Mouse (Mus musculus) gonadal fat pad, adult 2 months (tissue): ENCODE data around the gene Fam129a. TPM values are rescaled to one million over a fixed set of nuclear protein-coding genes. Genes with fewer than 3 reads are reported as not detected.

Experiments
- DNase-seq: peaks from one replicate; pipeline ENCODE4 v3.0.0-alpha.2; 2012; ENCODE audit warnings: low read depth
- polyA plus RNA-seq: library from polyadenylated mRNA; depleted of rRNA; stranded (reverse); fragments of >200 nt; gene quantifications from 2 replicates; pipeline ENCODE4 v1.2.3, GENCODE M21; 2012

Gene Fam129a
- polyA plus RNA-seq, 1 experiment: 11.6 TPM

DNA sequence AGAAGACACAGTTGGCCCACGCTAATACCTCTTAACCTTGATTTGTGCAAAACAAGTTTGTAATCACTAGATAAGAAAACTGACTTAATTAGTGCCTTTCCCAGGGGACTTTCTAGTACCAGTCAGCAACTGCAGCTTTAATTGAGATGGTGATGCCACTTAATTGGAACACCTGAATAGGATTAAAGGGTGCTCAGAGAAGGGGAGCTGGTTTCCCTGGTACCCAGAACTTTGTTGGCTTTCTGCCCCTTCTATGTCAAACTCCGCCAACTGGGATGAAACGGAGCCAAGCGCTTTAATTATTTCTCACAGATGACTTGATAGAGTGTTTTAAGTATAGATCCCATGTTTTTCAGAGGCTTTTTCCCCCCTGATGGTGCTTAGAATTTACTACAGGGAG, 55.6 kb downstream of the Fam129a start:
- no peak for DNase-seq

DNA sequence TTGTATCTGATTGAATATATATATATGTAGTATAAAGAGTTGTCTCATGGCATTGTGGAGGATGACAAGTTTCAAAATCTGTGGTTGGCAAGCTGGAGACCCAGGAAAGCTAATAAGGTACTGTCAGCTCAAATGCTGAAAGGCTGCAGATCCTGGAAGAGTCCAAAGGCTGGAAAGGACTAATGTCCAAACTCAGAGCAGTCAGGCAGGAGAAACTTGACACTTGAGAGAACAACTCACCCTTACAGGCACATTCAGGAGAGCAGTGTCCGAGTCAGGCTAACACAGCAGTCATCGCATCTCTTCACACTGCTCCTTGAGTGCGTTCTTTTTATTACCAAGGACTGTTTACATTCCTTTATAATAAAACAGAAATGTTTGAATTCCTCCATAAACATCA, 56.2 kb downstream of the Fam129a start:
- DNase-seq: no peak

DNA sequence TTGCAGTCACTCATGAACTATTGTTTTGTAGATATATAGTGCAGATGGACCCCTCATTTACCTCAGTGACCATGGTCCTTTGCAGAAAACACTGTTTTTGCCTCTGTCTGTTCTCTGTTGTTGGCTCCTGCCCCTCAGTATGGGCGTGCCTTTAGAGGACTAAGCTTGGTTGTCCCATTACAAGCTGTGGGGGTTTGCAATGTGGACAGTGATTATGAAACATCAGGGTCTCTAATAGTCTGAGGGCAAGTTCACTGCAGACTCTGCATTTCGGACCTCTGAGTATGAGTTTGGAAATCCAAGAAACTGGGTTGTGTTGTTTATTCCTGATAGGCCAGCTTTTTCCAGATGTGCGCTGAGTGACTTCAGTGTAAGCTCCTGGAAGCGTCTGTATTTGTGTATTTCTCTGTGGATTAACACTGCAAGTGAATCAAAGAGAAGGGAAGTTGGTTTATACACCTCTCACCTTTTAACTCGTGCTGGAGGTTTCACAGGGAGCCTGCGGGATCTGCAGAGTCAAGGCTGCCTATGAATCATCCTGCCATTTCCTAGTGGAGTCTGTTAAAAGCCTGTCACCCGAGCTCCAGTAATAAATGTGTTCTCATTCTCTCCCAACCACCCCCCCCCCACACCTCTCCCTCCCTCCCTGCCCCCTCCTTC, 58.7 kb downstream of the Fam129a start:
- no peak for DNase-seq

DNA sequence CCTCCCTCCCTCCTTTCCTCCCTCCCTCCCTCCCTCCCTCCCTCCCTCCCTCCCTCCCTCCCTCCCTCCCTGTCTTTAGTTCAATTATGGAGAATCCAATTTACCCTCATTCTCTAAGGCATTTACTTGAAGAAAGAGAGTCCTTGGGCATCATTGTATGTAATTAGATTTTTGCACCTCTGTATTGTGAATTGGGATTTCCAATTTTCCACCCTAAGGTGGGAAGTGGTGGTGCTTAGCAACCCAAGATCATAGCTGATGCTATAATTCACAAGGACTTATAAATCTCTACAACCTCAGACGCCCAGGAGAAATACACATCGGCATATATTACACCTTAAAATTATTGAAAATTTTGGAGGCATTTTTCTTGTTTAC, 59.3 kb downstream of the Fam129a start:
- DNase-seq: no peak

DNA sequence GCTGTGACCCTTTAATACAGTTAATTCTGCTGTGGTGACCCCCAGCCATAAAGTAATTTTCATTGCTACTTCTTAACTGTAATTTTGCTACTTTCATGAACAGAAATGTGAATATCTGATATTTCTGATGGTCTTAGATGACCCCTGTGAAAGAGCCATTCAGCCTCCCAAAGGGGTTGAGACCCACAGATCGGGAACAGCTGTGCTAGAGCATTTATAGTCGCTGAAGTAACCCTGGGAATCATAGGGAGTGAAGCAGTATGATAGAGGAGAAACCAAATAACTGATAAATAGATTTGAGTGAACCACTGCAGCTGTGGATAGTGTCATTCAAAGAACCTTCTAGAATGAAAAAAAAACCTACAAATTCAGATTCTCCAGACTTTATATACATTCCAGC, 60.1 kb downstream of the Fam129a start:
- DNase-seq: no peak

DNA sequence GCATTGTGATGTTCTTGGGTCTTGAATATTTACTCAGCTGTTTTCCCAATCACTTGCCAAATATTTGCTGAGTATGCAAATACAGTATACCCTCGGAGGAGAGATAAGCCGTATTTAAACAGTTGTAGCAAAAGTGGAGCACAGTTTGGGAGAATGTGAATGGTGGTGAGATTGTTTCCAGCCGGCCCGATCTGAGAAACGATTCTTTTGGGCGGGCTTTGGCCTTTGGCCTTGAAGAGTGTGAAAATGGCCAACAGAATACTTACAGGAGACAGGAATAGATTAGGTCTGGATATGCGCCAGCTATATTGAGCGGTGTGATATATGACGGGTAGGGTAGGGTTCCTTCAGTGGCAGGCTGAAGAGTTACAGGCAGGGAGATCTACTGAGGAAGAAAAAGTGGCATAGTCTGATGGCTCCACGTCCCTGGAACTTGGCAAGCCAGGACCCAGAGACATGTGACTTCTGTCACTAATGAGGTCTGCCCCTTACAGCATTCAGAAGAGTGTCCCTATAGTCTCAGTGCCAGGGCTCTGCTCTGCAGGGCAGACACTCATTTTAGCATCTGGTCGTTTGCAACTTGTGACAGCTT, 60.8 kb downstream of the Fam129a start:
- DNase-seq: no peak

DNA sequence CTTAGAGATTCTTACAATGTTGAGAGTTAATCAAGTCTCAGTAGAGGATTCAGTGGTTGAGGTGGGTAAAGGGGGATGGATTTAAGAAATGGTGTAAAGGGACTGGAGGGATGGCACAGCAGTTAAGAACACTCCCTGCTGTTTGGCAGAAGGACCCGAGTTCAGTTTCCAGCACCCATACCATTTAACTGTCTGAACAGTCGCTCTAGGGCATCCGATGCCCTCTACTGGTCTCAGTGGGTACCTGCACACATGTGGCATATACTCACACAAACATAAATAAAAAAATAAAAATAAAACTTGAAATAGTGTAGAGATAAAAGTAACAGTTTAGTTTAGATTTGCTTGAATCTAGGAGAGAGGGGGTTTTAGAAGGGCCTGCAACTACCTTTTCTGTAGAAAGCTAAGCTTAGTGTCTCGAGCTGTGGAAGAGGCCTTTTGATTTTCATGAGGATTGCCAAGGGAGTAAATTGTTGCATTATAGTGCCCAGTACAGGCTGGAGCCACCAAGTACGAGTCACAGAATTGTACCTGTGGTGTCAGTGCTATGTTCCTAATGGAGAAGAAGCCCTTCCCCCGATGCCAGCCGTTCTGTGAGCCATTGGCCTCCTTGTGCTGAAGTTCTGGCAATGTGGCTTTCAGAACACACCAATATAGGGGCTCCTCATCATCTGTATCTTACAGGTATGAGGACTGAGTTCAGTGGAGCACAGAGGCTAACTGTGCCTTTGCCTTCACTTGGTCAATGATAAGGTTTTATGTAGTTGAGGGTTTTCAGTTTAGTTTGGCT, 61.8 kb downstream of the Fam129a start:
- no peak for DNase-seq

DNA sequence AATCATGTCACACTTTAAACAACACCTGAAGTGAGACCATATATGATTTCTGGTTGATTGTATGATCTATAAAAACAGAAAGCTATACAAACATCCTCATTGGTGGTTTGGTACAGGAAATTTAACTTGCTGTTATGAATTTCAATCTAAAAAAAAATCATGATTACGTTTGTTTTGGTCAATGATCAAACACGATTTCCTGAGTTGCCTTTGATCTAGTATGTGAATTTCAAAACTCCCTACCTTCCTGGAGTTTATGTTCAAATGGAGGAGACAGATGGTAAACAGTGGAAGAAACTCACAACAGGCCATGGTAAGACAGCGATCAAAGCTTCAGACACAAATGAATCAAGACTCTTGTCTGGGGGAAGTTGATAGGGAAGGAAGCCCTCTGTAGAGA, 65.7 kb downstream of the Fam129a start:
- DNase-seq: no peak

DNA sequence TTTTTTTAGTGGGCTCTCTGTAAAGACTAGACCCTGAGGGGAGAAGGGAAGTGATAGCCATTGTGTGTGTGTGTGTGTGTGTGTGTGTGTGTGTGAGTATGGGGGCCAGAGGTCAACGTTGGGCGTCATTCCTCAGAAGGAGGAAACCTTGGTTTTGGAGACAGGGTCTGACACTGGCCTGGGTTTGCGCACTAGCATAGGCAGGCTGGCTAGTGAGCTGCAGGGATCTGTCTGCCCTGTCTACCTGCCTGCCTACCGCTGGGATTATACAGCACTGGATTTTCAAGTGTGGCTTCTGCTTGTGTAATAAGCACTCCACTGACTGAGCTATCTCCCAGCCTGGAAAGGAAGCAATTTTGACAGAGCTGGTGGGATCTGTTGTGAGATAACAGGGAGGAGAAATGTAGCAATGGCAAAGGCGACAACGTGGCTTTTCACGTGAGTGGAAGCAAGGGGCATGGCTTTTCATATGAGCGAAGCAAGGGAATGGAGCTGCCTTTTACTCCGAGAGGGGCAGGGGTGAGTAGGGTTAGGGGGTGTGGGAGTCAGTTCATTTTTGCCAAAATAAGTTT, 66.5 kb downstream of the Fam129a start:
- DNase-seq: no peak

DNA sequence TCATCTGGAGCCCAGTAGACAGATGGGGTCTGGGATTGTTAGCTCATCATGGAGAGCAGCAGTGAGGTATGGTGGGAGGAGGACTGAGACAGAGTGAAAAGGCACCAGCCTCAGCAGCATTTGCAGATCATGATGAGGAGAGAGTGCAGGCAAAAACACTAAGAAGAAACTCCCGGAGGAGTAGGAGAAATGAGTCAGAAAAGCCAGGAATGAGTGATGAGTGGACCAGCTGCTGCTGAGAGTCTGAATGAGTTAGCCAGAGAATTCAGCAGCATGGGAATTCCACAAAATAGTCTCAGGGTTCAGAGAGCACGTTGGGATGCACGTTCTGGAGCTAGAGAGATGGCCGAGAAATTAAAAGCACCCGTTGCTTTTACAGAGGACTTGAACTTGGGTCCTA, 67.4 kb downstream of the Fam129a start:
- no peak for DNase-seq

DNA sequence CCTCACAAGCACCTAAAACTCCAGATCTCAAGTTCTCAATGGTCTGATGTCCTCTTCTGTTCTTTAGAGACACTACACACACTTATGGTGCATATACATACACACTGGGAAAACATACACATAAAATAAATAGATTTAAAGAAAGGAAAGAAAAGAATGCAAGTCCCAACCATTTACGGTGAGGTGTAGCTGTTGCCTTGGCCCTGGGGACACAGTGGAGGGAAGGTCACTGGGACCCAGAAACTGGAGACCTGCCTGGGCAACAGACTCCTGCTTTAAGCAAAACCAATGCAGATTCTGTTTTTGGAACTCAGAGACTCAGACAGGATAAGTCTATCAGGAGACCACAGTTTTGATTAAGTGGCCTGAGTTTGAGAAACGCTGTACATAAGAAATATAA, 67.8 kb downstream of the Fam129a start:
- DNase-seq: no peak

DNA sequence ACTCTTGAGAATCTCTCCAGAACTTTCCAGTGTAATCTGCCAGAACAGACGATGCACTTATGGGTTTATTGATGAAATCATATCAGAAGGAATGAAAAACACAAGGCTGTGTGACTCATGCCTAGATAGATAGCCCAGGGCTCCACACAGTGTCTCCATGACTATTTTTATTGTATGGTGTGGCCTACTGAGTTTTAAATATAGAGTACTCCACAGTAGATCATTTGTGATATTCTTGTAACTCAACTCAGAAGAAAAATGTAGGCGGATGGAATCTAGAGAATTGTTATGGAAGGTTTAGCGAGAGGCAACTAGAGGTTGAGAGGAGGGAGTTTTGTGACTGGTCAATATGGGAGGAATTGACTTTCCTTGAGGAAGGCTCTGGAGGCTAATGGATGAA, 75.4 kb downstream of the Fam129a start:
- no peak for DNase-seq

DNA sequence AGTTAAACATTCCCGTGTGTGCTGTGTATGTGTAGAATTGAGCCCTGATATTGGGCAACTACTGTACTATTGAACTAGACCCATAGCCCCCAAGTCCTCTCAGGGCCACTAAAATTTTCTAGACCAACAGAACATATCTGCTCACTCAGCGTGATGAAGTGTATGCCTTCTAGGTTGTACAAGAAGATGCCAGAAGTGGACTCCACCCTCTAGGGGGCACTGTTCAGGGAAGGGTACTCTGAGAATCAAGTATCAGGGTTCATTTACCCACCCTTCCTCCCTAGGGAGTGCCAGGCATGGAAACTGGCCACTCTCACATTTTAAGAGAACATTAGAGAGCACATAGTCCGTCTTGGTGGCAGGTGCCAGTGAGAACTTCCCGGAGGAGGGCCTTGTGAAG, 77.1 kb downstream of the Fam129a start:
- DNase-seq: no peak

DNA sequence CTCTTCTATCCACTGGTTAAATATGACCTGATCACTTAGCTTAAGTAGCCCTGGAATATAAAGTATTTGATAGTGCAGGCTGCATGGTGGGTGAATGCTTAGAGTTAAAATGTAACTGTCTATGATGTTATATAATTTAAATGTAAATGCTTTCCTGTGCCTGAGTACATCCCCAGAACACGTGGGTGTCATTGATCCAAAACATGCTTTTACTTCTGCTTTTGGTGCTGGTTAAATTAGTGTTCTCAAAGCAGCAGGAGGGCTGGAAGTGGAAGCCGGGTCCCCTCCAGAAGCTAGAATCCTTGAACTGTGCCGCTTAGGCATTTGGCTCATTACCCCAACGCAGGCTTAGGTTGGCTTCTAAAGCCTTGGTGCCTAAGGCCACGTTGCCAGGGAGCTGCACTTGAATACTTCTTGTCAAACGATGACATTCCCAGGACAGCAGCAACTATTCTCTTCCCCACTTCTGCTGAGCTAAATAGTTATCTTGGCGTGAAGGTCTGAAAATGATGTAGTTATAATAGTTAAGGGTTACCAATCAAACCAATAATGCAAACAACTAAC, 86.1 kb downstream of the Fam129a start:
- no peak for DNase-seq

DNA sequence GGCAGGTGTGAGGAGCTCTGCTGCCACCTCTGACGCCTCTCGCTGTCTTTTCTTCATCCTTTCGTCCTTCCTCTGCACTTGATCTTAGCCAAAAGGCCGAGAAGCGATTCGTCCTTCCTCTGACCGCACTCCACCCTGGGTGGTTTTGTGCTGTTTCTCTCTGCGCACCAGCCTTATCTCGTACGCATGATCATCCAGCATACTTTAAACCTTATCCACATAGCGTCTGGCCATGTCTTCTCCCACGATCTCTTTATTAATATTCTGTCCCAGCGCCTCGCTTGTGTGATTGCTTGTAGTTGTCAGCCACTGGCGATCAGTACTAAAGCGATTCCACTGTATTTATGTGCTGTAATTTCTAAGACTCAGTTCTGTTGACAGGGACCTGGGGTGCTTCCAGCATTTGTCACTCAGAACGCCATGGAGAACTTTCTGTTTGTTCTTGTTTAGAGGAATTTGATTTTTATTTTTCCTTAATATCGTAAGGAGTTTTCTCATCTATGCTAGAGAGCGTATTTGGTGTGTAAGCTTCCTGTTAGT, 87.4 kb downstream of the Fam129a start:
- DNase-seq: no peak

DNA sequence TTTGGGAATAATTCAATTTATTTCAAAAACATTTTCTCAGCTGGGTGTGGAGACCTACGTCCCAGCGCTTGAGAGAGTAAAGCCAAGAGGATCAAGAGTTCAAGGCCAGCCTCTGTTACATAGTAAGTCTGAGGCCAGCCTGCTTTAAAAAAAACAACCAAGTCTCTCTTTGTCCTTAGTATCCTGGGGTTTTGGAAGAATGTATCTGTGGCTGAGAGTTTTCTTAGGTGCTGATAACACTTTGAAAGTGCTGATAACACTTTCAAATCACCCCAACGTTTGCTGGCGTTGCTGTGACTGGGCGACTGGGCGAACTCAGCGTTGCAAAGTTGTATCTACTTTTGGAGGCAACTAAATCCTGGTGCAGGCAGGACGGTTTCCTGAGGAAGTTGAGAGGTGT, 88.7 kb downstream of the Fam129a start:
- DNase-seq: no peak

DNA sequence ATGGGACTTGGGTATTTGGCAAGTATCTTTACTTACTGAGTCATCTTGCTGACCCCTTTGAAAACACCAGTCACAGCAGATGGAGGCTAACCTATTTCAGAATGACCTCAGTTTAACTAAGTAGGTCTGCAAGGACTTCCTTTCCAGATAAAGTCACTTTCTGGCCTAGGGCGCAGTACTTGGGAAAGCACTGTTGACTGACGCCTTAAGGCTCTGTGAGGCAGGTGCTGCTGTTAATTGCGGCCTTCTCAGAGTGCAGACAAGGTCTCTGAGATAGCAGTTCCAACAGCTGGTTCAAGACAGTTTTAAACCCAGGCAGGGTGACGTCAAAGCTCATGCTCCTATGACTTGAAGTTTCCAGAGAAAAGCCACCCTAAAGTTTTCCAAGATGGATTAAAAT, 89.3 kb downstream of the Fam129a start:
- DNase-seq: no peak

DNA sequence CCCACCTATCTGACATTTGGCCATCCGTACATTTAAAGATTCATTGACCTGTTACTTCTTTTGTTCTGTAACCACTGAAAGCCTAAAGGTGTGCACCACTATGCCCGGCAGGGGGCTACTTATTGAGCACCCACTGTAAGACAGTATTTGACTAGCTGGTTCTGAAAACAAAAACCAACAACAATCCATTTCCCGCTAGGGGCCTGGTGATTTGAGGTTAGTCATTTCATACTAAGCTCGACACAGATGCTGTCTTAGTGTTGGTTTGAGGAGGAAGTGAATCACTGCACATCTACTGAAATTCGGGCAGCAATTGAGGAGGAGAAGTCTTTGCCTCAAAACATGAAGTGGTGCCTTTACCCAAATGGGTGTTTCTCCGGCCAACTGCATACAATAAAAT, 89.9 kb downstream of the Fam129a start:
- no peak for DNase-seq

DNA sequence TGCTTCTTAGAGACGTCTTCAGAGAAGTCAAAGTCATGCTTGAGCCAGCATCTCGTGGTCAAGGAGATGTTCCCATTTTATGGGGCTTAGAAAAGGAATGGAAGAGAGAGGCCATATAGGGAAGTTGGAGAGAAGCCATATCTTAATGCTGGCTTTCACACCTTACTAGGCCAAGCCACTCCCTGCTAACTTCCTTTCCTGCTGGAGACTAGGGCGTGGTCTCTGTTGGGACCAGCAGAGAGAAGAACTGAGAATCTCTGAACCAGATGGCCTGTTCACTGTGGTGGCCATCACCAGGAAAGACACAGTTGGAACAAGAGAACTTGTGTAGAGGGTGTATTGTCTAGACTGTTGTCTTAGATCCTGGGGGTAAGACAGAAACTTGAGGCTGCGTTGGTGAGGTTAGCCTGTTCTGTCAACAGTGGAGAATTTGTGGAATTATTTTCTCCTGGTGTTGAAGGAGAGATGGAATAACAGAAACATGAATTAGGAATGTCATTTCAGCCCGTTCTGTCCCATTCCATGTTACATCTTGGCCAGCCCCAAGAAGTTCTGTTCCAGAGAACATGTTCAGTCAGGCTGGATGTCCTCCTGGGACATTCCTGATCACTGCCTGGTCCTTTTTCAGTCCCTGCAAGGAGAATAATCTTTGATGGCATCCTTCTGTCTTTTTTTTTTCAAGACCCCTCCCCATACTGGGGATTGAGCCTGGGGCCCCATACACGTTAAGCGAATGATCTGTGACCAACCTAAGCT, 90.9 kb downstream of the Fam129a start:
- no peak for DNase-seq

DNA sequence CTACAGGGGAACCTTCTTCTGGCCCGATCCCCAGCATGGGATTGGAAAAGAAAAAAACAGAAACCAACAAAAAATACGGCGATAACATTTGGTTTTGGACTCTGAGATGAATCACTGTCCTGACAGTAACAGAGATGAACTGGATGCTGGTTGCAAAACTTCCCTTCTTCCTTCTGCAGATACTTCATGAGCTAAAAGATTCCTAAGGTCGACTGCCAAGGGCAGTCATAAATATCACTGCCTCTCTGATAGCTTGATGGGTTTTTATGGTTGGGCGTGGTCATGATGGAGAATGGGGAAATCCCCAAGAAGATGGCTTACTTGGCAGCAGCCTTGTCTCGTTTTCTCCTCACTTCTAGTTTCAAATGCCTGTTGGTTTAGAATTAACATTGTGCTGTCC, 92.0 kb downstream of the Fam129a start:
- no peak for DNase-seq

DNA sequence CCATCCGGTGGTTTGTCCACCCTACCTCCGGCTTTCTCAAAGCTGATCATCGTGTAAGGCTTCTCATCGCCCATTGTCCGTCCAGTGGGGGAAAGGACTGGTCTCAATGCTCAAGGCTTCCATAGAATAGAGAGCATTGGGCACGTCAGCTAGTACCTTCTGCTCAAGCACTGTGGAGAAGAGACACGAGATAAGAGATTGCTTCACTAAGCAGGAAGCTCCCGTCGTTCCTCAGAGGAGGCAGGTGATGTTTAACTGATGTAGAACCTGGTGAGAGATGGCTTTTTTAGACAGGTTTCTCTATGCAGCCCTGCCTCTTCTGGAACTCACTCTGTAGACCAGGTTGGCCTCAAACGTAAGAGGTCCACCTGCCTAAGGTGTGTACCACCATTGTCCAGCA, 93.4 kb downstream of the Fam129a start:
- no peak for DNase-seq
